Mouse (Mus musculus) CH12.LX (cell line): ENCODE results near the gene Krt20. TPM values are rescaled to one million over a fixed set of nuclear protein-coding genes. Genes with fewer than 3 reads are reported as not detected.

ENCODE experiments used
- DNase-seq: peaks from one replicate; pipeline ENCODE4 v3.0.0-alpha.2; 2013; ENCODE audit errors: extremely low read depth
- H3K27ac ChIP-seq: 2 replicates; pipeline ENCODE4 v1.5.1; 2012; ENCODE audit warnings: low read depth, mild to moderate bottlenecking, control low read depth, moderate library complexity; ENCODE audit not compliant: insufficient read depth
- H3K27me3 ChIP-seq: replicated peaks from 2 replicates; pipeline ENCODE3; 2012; ENCODE audit warnings: inconsistent platforms
- H3K36me3 ChIP-seq, 2 experiments: replicated peaks in 1 of 2; 2 replicates each; pipeline versions ENCODE3 to v1.6.1; 2012; ENCODE audit warnings: inconsistent platforms in 1 of 2, low read length in 1 of 2, mild to moderate bottlenecking in 1 of 2, mixed read lengths in 1 of 2, moderate library complexity in 1 of 2; ENCODE audit not compliant: control insufficient read depth in 1 of 2, insufficient read depth in 1 of 2
- H3K4me1 ChIP-seq, 2 experiments: 2 replicates each; pipeline ENCODE4 v1.6.1; 2012; ENCODE audit warnings: inconsistent platforms in 1 of 2, moderate library complexity in 1 of 2; ENCODE audit not compliant: insufficient read depth in 2 of 2, control insufficient read depth in 1 of 2
- H3K4me2 ChIP-seq: 2 replicates; pipeline ENCODE4 v1.6.1; 2012; ENCODE audit warnings: low read depth, mild to moderate bottlenecking, control low read depth; ENCODE audit not compliant: poor library complexity, insufficient read depth, severe bottlenecking
- H3K4me3 ChIP-seq, 3 experiments: fragments of 150-350 bp in 1 of 3; sonication (generic) in 1 of 3; replicated peaks in 1 of 3; 2 replicates each; pipeline versions ENCODE3 to v1.5.1; 2011 to 2012; ENCODE audit warnings: low read depth in 2 of 3, low read length in 2 of 3, mild to moderate bottlenecking in 2 of 3, moderate library complexity in 2 of 3, control low read depth in 1 of 3, improper control_type of control experiment in 1 of 3, inconsistent platforms in 1 of 3, mixed read lengths in 1 of 3; ENCODE audit not compliant: poor library complexity in 1 of 3
- H3K79me2 ChIP-seq: replicated peaks from 2 replicates; pipeline ENCODE4 v1.6.1; 2012; ENCODE audit warnings: mild to moderate bottlenecking, moderate library complexity; ENCODE audit not compliant: control insufficient read depth, poor library complexity, insufficient read depth, severe bottlenecking; ENCODE audit errors: extremely low read depth
- H3K9ac ChIP-seq: 2 replicates; pipeline ENCODE4 v1.6.1; 2012; ENCODE audit warnings: low read depth, mild to moderate bottlenecking, control low read depth, moderate library complexity; ENCODE audit not compliant: insufficient read depth
- H3K9me3 ChIP-seq: replicated peaks from 2 replicates; pipeline ENCODE3; 2012; ENCODE audit warnings: low read length, inconsistent platforms, mixed read lengths
- CHD2 ChIP-seq: IDR thresholded peaks from 2 replicates; pipeline ENCODE4 v1.6.1; 2011; ENCODE audit warnings: low read length, improper control_type of control experiment
- CTCF ChIP-seq, 2 experiments: IDR thresholded peaks in 1 of 2; conservative IDR thresholded peaks in 1 of 2; 2 replicates each; pipeline ENCODE4 v1.5.1; 2011 to 2012; ENCODE audit warnings: low read depth in 2 of 2, low read length in 2 of 2, improper control_type of control experiment in 1 of 2, inconsistent platforms in 1 of 2, mild to moderate bottlenecking in 1 of 2, moderate library complexity in 1 of 2
- E2F4 ChIP-seq: IDR thresholded peaks from 2 replicates; pipeline ENCODE4 v1.6.1; 2011; ENCODE audit warnings: low read depth, low read length, improper control_type of control experiment; ENCODE audit not compliant: insufficient replicate concordance
- ELF1 ChIP-seq: IDR thresholded peaks from 2 replicates; pipeline ENCODE4 v1.6.1; 2014; ENCODE audit warnings: low read depth, mild to moderate bottlenecking, inconsistent platforms, low read length, improper control_type of control experiment
- GABPA ChIP-seq: IDR thresholded peaks from 2 replicates; pipeline ENCODE4 v1.6.1; 2012; ENCODE audit warnings: low read depth, low read length, improper control_type of control experiment, inconsistent platforms; ENCODE audit not compliant: insufficient replicate concordance
- IRF4 ChIP-seq: IDR thresholded peaks from 2 replicates; pipeline ENCODE4 v1.6.1; 2014; ENCODE audit warnings: low read depth, mild to moderate bottlenecking, inconsistent platforms, low read length, improper control_type of control experiment
- JUN ChIP-seq: IDR thresholded peaks from 2 replicates; pipeline ENCODE4 v1.6.1; 2011; ENCODE audit warnings: low read depth, mild to moderate bottlenecking, low read length, improper control_type of control experiment, moderate library complexity; ENCODE audit not compliant: insufficient read depth
- KAT2A ChIP-seq: IDR thresholded peaks from 2 replicates; pipeline ENCODE4 v1.6.1; 2012; ENCODE audit warnings: low read length, improper control_type of control experiment, inconsistent platforms; ENCODE audit not compliant: insufficient replicate concordance
- MAZ ChIP-seq: IDR thresholded peaks from 2 replicates; pipeline ENCODE4 v1.6.1; 2012; ENCODE audit warnings: low read depth, mild to moderate bottlenecking, inconsistent platforms, low read length, improper control_type of control experiment, moderate library complexity
- MEF2A ChIP-seq: IDR thresholded peaks from 2 replicates; pipeline ENCODE4 v1.6.1; 2014; ENCODE audit warnings: low read depth, mild to moderate bottlenecking, inconsistent platforms, low read length, improper control_type of control experiment, borderline replicate concordance
- MXI1 ChIP-seq: IDR thresholded peaks from 2 replicates; pipeline ENCODE4 v1.6.1; 2011; ENCODE audit warnings: mild to moderate bottlenecking, low read depth, low read length, improper control_type of control experiment
- MYC ChIP-seq: IDR thresholded peaks from 2 replicates; pipeline ENCODE4 v1.6.1; 2011; ENCODE audit warnings: low read depth, mild to moderate bottlenecking, improper control_type of control experiment, low read length
- NRF1 ChIP-seq: IDR thresholded peaks from 2 replicates; pipeline ENCODE4 v1.6.1; 2014; ENCODE audit warnings: low read depth, mild to moderate bottlenecking, inconsistent platforms, low read length, improper control_type of control experiment, moderate library complexity
- PAX5 ChIP-seq: IDR thresholded peaks from 2 replicates; pipeline ENCODE4 v1.6.1; 2012; ENCODE audit warnings: low read length, inconsistent platforms, mixed read lengths
- POLR2A ChIP-seq: IDR thresholded peaks from 2 replicates; pipeline ENCODE4 v1.6.1; 2011; ENCODE audit warnings: low read depth, mild to moderate bottlenecking, improper control_type of control experiment, low read length
- RAD21 ChIP-seq: IDR thresholded peaks from 2 replicates; pipeline ENCODE4 v1.6.1; 2011; ENCODE audit warnings: low read depth, mild to moderate bottlenecking, low read length, improper control_type of control experiment, moderate library complexity
- SIN3A ChIP-seq: IDR thresholded peaks from 2 replicates; pipeline ENCODE4 v1.6.1; 2012; ENCODE audit warnings: low read length, improper control_type of control experiment, inconsistent platforms
- UBTF ChIP-seq: IDR thresholded peaks from 2 replicates; pipeline ENCODE4 v1.6.1; 2012; ENCODE audit warnings: low read depth, mild to moderate bottlenecking, inconsistent platforms, low read length, improper control_type of control experiment, moderate library complexity
- USF1 ChIP-seq: IDR thresholded peaks from 2 replicates; pipeline ENCODE4 v1.6.1; 2014; ENCODE audit warnings: low read depth, mild to moderate bottlenecking, inconsistent platforms, low read length, improper control_type of control experiment
- USF2 ChIP-seq: conservative IDR thresholded peaks from 2 replicates; pipeline ENCODE4 v1.6.1; 2011; ENCODE audit warnings: low read depth, low read length, improper control_type of control experiment
- ZMIZ1 ChIP-seq: IDR thresholded peaks from 2 replicates; pipeline ENCODE4 v1.6.1; 2012; ENCODE audit warnings: low read depth, mild to moderate bottlenecking, inconsistent platforms, low read length, improper control_type of control experiment
- dilution Hi-C: fragments of 300-500 bp; cut with MboI; formaldehyde crosslinking; loops from 2 replicates; pipeline ENCODE4 v1.14.3; 2020; ENCODE audit warnings: low sequenced_read_pairs; ENCODE audit not compliant: extremely low pct_unique_long_range_greater_than_20kb, extremely low pct_ligation_motif_present
- in situ Hi-C: fragments of 300-500 bp; cut with MboI; formaldehyde crosslinking; loops from 3 replicates; pipeline ENCODE4 v1.14.3; 2019; ENCODE audit warnings: low sequenced_read_pairs, low pct_ligation_motif_present, low pct_unique_long_range_greater_than_20kb, mixed read lengths
- polyA plus RNA-seq: library from polyadenylated mRNA; unstranded; fragments of >175 nt; gene quantifications from 2 replicates; pipeline ENCODE4 v1.2.1, GENCODE M21; 2012; ENCODE audit warnings: low read depth; ENCODE audit not compliant: insufficient read length
- total RNA-seq, 2 experiments: library from RNA; depleted of rRNA; stranded (reverse); fragments of 300-350 nt in 1 of 2; fragments of >200 nt in 1 of 2; gene quantifications; 2 replicates each; pipeline ENCODE4 v1.2.3; 2012 to 2014

The Krt20 gene
- total and polyA plus RNA-seq, 3 experiments: not detected

DNA sequence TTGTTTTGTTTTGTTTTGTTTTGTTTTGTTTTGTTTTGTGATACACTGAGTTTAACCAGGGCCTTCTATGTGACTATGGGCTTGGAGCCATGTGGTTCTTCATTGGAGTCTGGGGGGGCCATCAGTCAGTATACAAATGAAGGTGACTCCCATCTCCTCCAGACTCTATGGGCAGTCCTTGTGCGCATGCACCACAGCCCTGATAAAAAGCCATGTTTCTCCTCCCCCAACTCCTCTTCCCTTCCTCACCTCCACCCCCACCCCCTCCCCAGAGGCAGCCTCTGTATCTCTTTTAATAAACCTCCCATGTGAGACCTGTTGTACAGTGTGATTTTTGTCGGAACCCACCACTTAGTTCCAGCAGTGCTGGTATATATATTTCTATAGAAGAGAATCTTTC is 41.3 kb downstream of the Krt20 start:
- TF ChIP-seq MYC (no peak), IRF4 (no peak), JUN (no peak), MAZ (no peak), USF1 (no peak)
- Histone ChIP-seq H3K27ac (no peak overlapping the region), H3K4me1 (no peaks in the 10 kb centered on the region), H3K9me3 (no peaks in the 10 kb centered on the region), H3K36me3 (peaks cover 3 to 8% of the 10 kb centered on the region in 2 experiments), H3K4me2 (no peak overlapping the region), H3K27me3 (peaks cover 50% of the 10 kb centered on the region), H3K9ac (no peak overlapping the region), H3K79me2 (no peaks in the 10 kb centered on the region), H3K4me3 (no peak overlapping the region)
- dilution Hi-C loops: no loop called here
- no peak for DNase-seq
- in situ Hi-C loops: loop anchor here (25.0 kb wide), 1 partner anchor 891 kb away; no protein-coding TSS in a partner anchor

DNA sequence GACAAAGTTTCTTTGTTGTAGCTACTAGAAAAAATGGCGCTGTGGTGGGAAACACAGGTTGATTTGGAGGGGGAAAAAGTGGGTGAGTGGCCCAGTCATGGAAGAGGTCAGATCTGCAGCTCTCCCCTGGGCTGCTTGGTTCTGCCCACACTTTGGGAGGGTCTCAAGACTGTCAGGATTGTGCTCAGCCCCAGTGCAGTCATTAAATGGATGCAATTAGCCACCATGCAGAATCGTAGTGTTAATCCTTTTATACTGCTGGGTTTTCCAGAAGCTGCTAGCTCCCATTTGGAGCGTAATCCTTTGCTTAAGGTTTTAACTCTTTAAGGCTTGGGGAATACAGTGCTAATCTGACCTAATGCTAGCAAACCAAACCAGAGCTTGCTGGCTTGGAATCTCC is 41.9 kb downstream of the Krt20 start:
- Histone ChIP-seq H3K27ac (no peak overlapping the region), H3K36me3 (peaks cover 3 to 8% of the 10 kb centered on the region in 2 experiments), H3K27me3 (peaks cover 45% of the 10 kb centered on the region), H3K9me3 (no peaks in the 10 kb centered on the region), H3K4me2 (no peak overlapping the region), H3K4me1 (no peaks in the 10 kb centered on the region), H3K79me2 (no peaks in the 10 kb centered on the region), H3K4me3 (no peak overlapping the region), H3K9ac (no peak overlapping the region)
- dilution Hi-C loops (no loop called here), in situ Hi-C loops (loop anchor here (25.0 kb wide), 1 partner anchor 891 kb away; no protein-coding TSS in a partner anchor)
- TF ChIP-seq CHD2 (no peak), RAD21 (no peak), NRF1 (no peak), USF2 (no peak), MXI1 (no peak), PAX5 (no peak), GABPA (no peak), UBTF (no peak), ZMIZ1 (no peak), E2F4 (no peak), MYC (no peak), CTCF (conservative IDR thresholded peaks at IDR 0.05 in 1 of 2, IDR thresholded peaks at IDR 0.05 in 1 of 2; ENCODE audit: low read depth in 2 of 2, low read length in 2 of 2) (no peak), ELF1 (no peak), MEF2A (no peak), POLR2A (no peak), KAT2A (no peak), SIN3A (no peak)
- no peak for DNase-seq
